In genomic region chrX:169319945-169320667, GRCm38 (mm10) we compare ENCODE assay signal across 8 mouse cellular contexts. TPM values are rescaled to one million over a fixed set of nuclear protein-coding genes. Genes with fewer than 3 reads are reported as not detected.
DNase-seq lines count a peak whose midpoint lies in the region; ATAC-seq lines count a peak whose summit lies in the region.

TSS of gene Hccs (minus strand) at chrX:169320372.

- peaks cover 5% of the 10 kb centered on the region; the same call in 1 of the 2 replicates for H3K4me1 ChIP-seq in forebrain, embryonic 14.5 days (ENCODE audit: control insufficient read depth, insufficient read depth, low read length)
- H3K4me1 ChIP-seq in neural tube, embryonic 15.5 days = peaks cover 11% of the 10 kb centered on the region

- no peaks in the 10 kb centered on the region for H3K9me3 ChIP-seq in forebrain, embryonic 14.5 days (replicated peaks; ENCODE audit: control insufficient read depth, low read length)
- H3K9me3 ChIP-seq in neural tube, embryonic 15.5 days (replicated peaks) = no peaks in the 10 kb centered on the region

- peak; percentile 100 for ATAC-seq in forebrain, embryonic 14.5 days
- ATAC-seq in neural tube, embryonic 15.5 days (ENCODE audit: low FRiP score) = peak; percentile 99

- peak within 1 kb of the TSS; percentile 70 for H3K9ac ChIP-seq in forebrain, embryonic 14.5 days (ENCODE audit: low read length)
- H3K9ac ChIP-seq in neural tube, embryonic 15.5 days (replicated peaks) = peak within 1 kb of the TSS; percentile 60

- H3K4me2 ChIP-seq in forebrain, embryonic 14.5 days (ENCODE audit: low read length) = peak within 1 kb of the TSS; percentile 49
- peak within 1 kb of the TSS; percentile 57 for H3K4me2 ChIP-seq in neural tube, embryonic 15.5 days

- 34% methylated on average over 81 of the region's 97 CpGs for WGBS in forebrain, embryonic 14.5 days
- 22% methylated on average over 86 of the region's 97 CpGs for WGBS in neural tube, embryonic 15.5 days

- peak; percentile 86 for DNase-seq in ES-CJ7 (ENCODE audit: low read depth, low spot score)
- peak; percentile 82 for DNase-seq in cerebellum, adult 11 months
- DNase-seq in forebrain, embryonic 14.5 days (ENCODE audit: low spot score) = peak; percentile 91
- DNase-seq in heart, postnatal 14 days = peak; percentile 88 to 89
- DNase-seq in layer of hippocampus, adult 11-12 months (ENCODE audit: low spot score) = peak; percentile 87
- DNase-seq in lung, adult 18-20 months = peak; percentile 93 to 94
- peak; percentile 91 for DNase-seq in testis, postnatal 14 days (ENCODE audit: low spot score)

- H3K27me3 ChIP-seq in forebrain, embryonic 14.5 days (replicated peaks; ENCODE audit: control insufficient read depth, insufficient read depth, low read length) = no peaks in the 10 kb centered on the region
- no peaks in the 10 kb centered on the region for H3K27me3 ChIP-seq in neural tube, embryonic 15.5 days (replicated peaks)

- intact Hi-C loops in heart, postnatal 14 days (cut with DNase I) = no loop called here

- H3K36me3 ChIP-seq in forebrain, embryonic 14.5 days (ENCODE audit: control insufficient read depth, insufficient read depth, low read length) = no peaks in the 10 kb centered on the region
- no peaks in the 10 kb centered on the region for H3K36me3 ChIP-seq in neural tube, embryonic 15.5 days

- peak within 1 kb of the TSS; percentile 50 for H3K4me3 ChIP-seq in forebrain, embryonic 14.5 days (ENCODE audit: low read depth, low read length)
- H3K4me3 ChIP-seq in neural tube, embryonic 15.5 days (replicated peaks) = peak within 1 kb of the TSS; percentile 60

- H3K27ac ChIP-seq in forebrain, embryonic 14.5 days (ENCODE audit: low read depth, low read length) = peak within 1 kb of the TSS; percentile 68; the same call in 1 of the 2 replicates
- H3K27ac ChIP-seq in neural tube, embryonic 15.5 days (replicated peaks) = peak within 1 kb of the TSS; percentile 81

RNA-seq across cellular contexts. Expression of gene Hccs, which starts in this region (rescaled TPM):
- 36.4 and 41.7 TPM in 2 replicates for polyA plus RNA-seq in forebrain, embryonic 14.5 days (2014; fragmentation: Nextera tagmentation; extraction: Ambion mirVana)
- total RNA-seq in heart, postnatal 14 days (2021) = 10 to 100 TPM; 74.4 to 78.1 TPM
- 38.0 and 38.8 TPM in 2 replicates for polyA plus RNA-seq in neural tube, embryonic 15.5 days (2015; fragmentation: Nextera tagmentation; extraction: Ambion mirVana)

Comparison
In these comparisons a context has a peak if more than half of its experiments do, and no peak if none do; other contexts are left out.
1. Peak in every context shown above with its lines: DNase-seq, ATAC-seq, H3K4me3 ChIP-seq and H3K27ac ChIP-seq.